Mouse (Mus musculus) layer of hippocampus, adult 9-10 months (tissue): ENCODE measurements around the gene Cox10.

Source experiments
- DNase-seq: peaks from one replicate; pipeline ENCODE4 v3.0.0; 2022; ENCODE audit warnings: low spot score

The Cox10 gene

DNA sequence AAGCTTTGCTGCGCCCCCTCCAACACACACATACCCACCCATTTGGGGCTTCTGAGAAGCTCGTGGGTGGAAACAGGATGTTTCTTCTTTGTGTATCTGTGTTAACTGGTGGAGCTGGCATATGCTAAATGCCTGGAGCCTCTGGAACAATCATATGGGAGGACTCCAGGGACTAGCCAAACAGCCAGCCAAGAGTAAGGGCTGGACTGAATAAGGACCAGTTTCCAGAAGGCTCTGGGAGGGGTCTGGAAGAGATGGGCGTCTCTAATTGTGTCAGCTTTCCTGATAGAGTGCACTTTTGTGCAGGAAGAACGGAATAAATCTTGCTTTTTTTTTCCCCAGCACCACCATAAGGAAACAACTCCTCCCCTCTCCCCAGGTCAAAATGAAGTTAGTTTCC is 165.3 kb downstream of the Cox10 start:
- no peak for DNase-seq
